Mouse (Mus musculus) urinary bladder, postnatal 4 days (tissue): ENCODE measurements around the gene Ugt1a7c.
"Not testable (repeated sequence)": the region's sequence is repeated elsewhere in the genome, so short reads cannot be mapped to it uniquely, and the experiment has no call there.

Experiments used
- DNase-seq, 2 experiments: peaks; one replicate each; pipeline ENCODE4 v3.0.0; 2021 to 2022; ENCODE audit warnings: low spot score in 2 of 2

Gene Ugt1a7c

DNA sequence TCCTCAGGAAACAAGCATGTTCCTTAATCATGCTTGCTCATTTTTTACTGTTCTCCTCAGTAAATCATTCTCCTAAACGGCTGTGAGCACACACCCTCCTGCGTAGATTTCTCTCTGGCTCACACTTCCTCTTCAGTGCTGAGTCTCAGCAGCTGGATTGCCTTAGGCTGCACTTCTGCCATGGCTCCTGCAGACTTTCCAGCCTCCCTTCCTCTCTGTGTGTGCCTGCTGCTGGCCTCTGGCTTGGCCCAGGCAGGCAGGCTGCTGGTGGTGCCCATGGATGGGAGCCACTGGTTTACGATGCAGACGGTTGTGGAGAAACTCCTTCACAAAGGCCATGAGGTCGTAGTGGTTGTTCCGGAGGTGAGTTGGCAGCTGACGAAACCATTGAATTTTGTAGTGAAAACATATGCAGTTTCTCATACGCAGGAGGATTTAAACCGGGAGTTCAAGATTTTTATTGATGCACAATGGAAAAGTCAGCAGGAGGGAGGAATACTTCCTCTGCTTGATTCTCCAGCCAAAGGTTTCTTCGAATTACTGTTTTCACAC is at the start of gene Ugt1a7c:
Gene Ugt1a7c, plus strand, starts transcription at position 122 of the 552 bp plus-strand sequence.
- DNase-seq = peak in 1 of 2 experiments; percentile 43

DNA sequence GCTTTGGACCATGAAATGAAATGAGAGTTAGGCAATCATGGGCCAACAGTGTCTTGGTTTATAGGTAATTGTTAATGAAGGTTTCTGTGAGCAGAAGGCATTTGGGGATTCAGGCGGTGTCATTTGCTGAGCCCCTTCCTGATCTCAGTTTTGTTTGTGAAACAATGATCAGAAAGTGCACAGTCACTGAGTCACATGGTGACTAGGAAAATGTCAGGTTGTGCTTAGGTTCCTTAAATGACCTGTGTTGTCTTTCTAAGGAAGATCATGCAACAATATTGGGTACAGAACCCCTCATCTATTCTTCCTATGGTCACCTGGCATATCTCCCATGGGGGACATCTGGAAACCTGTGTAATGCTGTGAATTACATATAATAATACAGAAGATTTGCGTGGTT is 47.5 kb upstream of the Ugt1a7c start:
- not testable (repeated sequence) for DNase-seq

DNA sequence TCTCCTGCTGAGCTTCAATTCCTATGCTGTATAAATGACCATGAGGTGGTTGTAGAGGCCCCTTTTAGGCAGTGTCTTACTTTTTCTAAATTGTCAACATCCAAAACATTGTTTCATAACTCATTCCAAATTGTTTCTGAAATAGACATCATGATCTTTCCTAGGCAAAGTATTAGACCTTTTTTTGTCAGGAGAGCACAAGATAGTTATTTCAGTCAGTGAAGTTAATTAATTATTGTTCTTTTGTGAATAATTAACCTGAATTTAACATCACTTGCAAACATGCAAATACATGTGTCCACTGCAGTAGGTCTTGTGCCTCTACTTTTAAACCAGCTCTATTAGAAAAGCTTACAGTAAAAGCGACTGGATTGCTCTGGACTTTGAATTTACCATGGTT is 39.8 kb upstream of the Ugt1a7c start, which contains the start of gene Ugt1a10:
Gene Ugt1a10, plus strand, starts transcription at position 301 of the 400 bp plus-strand sequence.
- no peak for DNase-seq

DNA sequence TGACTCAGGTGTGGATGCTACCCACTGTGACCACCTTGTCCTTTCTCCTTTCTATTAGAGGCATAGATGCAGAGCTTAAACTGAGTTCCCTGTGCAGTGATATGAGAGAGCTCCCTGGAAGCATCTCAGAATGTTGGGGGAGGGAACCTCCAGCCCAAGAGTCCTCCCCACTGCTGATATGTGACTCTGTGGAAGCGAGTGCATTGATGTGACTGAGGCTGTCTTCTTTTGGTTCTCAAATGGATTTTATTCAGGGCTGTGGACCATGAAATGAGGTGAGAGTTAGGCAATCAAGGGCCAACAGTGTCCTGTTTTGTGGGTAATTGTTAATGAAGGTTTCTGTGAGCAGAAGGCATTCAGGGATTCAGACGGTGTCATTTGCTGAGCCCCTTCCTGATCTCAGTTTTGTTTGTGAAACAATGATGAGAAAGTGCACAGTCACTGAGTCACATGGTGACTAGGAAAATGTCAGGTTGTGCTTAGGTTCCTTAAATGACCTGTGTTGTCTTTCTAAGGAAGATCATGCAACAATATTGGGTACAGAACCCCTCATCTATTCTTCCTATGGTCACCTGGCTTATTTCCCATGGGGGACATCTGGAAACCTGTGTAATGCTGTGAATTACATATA is 28.3 kb upstream of the Ugt1a7c start:
- DNase-seq = not testable (repeated sequence)

DNA sequence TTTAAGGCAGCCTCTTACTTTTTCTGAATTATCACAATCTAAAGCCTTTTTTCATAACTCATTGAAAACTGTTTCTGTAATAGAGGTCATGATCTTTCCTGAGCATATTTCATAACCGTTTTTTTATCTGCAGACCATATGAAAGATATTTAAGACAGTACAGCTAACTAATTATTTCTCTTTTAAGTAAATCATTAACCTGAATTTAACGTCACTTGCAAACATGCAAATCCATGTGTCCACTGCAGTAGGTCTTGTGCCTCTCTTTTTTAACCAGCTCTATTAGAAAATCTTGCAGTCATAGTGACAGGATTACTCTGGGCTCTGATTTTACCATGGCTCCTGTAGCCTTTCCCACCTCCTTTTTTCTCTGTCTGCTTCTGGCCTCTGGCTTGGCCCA is 24.4 kb upstream of the Ugt1a7c start, which contains the start of gene Ugt1a9:
Gene Ugt1a9, plus strand, starts transcription at position 306 of the 400 bp plus-strand sequence.
- no peak for DNase-seq

DNA sequence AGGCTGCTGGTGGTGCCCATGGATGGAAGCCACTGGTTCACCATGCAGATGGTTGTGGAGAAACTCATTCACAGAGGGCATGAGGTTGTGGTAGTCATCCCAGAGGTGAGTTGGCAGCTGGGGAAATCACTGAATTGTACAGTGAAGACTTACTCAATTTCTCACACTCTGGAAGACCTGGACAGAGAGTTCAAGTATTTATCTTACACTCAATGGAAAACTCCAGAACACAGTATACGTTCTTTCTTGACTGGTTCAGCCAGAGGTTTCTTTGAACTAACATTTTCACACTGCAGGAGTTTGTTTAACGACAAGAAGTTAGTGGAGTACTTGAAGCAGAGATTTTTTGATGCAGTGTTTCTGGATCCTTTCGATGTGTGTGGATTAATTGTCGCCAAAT is 24.0 kb upstream of the Ugt1a7c start:
- no peak for DNase-seq

DNA sequence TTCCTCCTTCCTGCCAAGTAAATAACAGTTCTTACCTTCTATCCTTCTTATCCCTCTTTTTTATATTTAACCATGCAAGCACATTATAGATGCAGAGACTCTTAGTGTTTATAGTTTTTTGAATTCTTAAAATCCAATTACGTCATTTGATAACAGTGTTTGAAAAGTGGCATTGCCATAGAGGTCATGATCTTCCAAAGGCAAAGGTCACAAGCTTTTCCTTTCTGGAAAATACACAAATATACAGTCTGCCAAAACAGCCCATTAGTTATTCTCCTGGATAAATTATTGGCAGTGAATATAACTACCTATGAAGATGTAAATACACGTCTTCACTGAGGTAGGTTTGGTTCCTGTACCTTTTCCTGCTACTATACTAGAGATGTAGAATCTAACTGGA is 20.4 kb upstream of the Ugt1a7c start:
- no peak for DNase-seq

DNA sequence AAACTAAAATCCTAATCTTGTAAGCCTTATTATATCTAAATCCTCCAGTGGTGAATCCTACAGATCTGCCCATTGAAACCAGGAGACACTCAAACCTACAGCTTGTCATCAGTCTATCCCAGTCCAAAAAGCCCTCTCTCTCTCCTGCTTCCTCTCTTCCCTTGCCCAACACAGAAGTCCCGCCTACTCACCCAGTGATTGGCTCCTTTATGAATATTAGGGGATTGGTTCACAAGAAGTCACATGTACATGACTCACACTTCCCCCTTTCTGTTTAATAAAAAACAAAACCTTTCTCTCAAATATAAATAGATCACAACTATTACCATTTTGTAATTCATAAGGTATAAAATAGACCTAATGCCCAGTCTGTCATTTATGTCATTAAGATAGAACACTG is 17.7 kb upstream of the Ugt1a7c start:
- no peak for DNase-seq

DNA sequence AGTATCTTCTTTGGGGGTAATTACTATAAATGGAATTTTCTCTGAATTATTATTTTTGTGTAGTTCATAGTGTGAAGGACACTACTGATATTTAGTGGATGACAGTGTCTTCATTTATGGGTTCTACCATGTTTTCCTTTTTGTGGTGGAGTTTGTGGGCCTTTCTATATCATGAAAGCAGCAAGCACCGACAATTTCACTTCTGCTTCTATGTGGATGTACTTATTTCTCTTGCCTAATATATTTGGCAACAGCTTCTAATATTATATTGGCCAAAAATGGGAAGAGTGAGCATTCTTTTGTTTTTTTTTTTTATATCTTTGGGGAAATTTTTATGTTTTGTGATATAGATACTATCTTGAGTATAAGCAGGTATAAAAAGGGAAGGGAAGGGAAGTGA is 13.2 kb upstream of the Ugt1a7c start:
- no peak for DNase-seq

DNA sequence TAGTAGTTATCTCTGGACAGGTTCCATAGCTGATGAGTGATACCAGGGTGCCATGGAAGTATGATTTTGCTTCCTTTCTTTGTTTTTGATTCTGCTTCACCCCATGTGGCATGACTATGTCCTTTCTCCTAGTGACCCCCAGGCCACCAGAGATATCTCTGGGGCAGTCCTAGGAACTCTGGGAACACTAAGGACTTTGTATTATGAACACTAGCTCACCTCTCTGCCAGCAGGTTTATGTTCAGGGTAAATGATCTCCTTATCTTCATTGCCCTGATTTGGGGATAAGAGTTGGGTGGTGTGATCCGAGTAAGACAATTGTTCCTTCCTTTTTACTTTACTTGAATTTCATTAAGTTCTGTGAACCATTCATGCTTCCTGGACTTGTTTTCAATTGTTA is 8.7 kb upstream of the Ugt1a7c start:
- no peak for DNase-seq

DNA sequence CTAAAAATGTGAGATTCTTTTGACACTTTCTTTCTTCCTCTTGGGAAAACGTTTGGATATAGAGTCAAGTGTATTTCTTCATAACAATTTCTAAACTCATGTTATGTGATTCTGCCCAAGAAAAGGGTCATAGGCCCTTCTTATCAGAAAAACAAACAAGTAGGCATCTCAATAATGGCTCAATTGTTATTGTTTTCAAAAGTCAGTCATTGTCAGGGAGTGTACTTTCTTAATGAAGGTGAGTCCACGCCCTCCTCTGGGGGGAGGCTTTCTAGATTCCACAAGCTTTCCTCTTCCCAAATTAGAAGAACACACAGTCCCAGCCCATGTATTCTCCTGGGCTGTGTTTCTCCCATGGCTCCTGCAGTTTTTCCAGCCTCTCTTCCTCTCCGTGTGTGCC is 7.3 kb upstream of the Ugt1a7c start, which contains the start of gene Ugt1a8:
Gene Ugt1a8, plus strand, starts transcription at position 301 of the 400 bp plus-strand sequence.
- DNase-seq = no peak

DNA sequence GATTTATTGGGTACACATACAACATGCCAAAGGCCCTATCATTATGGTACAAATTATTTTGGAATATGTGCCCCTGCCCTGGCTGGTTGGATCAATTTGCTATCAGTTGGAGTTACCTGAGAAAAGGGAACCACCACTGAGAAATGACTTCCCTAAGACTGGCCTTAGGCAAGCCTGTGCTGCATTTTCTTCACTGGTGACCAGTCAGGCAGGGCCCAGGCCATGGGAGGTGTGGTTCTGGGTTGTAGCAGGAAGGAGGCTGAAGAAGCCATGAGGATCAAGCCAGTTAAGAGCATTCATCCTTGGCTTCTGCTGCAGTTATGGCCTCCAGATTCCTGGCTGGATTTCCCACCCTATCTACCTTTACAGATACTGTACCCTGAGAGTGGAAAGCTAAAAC is 2.5 kb upstream of the Ugt1a7c start:
- DNase-seq = no peak

DNA sequence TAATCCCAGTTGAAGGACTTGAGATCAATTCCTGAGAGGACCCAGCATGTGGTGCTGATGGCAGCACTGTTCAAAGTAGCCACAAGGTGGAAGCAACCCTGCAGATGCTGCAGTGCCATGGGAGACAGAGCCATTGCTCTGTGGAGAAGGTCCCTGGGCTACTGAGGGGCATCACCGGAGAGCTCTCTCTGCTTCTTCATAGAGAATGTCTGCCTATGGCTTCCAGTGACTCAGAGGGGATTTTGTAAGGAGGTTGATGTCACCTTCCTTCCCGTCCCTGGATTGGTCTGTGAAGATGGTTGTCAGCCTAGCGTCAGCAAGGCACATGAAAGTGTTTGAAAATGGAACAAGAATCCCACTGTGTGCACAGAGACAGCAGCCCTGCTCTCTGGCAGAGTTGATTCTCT is 589 bp upstream of the Ugt1a7c start:
- DNase-seq = not testable (repeated sequence)

DNA sequence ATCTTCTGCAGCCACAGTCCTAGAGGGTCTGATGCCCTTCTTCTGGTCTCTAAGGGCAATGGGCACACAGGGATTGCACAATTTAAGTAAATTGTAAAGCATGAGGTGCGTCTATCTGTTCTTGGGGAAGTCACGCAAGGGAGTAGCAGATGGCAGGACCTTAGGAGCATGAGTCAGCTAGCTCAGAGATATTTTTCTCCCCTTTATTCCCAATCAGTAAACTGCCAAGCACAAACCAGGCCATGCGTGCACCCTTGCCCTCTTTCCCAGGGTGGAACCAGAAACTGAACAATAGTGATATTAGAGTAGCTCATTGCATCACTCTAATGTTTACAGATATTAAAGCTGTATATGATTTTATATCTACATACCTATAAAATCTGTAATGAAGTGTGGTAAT is 3.7 kb downstream of the Ugt1a7c start:
- DNase-seq = not testable (repeated sequence)

DNA sequence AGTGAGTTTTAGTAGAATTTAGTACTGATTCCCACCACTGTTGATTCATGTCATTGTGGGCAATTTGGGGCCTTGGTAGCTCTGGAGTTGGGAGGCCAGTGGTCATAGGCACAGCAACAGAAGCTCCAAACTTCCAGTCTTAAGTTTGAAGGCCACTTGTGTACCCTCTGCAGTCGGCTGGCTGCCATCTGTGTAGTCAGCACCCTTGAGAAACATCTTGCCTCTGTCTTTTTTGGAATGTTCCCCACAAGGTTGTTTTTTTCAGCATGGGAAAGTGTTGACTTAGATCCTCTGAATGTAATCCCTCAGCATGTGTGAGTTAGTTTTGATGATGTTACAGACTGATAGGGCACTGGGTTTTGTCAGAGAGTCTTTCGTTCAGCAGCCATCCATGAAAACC is 4.8 kb downstream of the Ugt1a7c start:
- DNase-seq = not testable (repeated sequence)

DNA sequence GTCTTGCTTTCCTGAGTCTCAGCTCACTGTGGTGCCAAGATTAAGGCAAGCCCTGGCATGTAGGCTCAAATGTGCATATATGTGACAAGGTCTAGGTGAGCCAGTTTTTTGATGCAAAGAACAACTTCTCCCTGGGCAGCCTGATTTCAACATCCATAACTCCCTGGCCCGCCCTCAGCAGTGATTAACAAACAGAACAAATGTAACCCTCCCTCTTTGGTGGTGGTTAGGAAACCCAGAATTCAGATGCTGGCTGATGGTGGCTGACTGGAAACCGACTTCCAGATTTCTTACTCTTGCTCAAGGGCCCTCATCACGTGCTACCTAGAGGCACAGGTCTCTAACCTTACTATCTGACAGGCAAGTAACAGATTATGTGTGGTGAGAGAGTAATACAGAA is 8.2 kb downstream of the Ugt1a7c start, which contains the start of gene Ugt1a6b:
Gene Ugt1a6b, plus strand, starts transcription at position 234 of the 400 bp plus-strand sequence.
- not testable (repeated sequence) for DNase-seq

DNA sequence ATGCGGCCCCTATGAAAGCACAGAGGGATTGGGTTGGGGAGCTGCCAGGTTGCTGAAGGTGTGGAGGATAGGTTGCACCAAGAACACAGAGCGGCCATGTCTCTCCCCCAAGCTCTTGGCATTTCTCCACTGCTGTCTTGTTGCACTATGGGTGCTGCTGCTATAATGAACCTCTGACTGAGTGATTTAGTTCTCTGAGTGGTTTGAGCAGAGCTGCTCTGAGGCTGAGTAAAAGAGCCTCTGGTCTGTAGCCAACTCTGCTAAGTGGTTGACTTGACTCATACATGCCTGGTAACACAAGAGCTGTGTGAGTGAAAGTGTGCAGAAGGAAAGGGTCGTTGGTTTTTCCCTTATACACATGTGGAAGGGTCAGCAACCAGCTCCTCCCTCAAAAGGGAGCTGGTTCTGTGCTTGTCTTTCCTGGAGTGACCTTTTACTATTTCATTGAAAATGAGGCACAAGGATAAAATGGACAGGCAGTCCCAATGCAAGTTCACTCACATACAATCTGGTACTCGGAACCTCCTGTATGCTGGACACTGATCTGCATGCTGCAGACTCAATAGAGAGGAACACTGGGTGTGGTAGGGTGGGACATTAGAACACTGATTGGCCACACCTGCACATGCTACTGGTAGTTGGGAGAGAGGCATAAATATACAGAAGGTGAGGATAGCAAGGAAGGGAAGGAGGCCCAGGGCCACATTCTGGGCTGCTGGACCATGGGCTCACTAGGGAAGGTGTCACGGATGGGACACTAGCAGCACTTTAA is 9.0 kb downstream of the Ugt1a7c start:
- DNase-seq = not testable (repeated sequence)

DNA sequence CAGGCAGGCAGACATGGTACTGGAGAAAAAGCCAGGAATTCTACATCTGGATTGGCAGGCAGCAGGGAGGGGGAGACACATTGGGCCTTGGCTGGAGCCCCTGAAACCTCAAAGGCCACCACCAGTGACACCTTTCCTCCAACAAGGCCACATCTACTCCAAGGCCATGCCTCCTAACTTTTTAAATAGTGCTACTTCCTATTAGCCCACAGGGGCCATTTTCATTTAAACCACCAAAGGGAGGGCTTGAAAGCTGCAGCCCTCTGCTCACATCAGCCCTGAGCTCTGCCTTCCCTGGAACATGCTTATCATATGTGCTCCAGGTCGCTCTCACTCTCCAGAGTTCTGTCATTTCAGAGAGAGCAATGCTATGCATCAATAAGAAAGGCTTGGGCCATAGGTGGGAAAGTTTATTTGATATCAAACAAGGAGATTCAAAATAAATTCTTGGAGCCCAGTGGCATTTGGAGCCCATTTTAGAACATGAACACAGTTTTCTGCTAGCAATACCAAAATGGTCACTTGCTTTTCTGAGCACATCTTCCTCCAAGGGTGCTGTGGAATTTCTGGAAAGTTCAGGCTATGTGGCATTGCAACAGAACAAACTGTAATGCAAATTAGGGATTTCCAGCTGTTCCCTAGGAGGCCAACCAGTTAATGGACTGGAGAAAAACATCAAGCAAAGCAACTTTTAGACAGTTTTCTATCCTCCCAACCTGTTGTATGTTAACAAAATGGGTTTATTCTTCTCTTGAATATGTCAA is 10.0 kb downstream of the Ugt1a7c start:
- no peak for DNase-seq

DNA sequence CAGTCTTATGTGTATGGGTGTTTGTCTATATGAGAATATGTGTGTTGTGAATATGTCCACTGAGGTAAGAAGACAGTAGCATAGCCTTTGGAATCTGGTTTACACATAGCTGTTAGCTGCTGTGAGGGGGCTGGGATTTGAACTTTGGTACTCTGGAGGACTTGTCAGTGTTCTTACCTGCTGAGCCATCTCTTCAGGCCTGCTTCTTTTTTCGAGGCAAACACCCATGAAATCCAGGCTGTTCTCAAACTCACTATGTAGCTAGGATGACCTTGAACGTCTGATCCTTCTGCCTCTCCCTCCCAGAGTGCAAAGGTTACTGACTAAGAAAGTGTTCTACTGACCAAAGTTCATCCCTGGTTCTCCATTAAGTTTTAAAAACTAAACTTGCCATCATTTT is 10.8 kb downstream of the Ugt1a7c start:
- no peak for DNase-seq

DNA sequence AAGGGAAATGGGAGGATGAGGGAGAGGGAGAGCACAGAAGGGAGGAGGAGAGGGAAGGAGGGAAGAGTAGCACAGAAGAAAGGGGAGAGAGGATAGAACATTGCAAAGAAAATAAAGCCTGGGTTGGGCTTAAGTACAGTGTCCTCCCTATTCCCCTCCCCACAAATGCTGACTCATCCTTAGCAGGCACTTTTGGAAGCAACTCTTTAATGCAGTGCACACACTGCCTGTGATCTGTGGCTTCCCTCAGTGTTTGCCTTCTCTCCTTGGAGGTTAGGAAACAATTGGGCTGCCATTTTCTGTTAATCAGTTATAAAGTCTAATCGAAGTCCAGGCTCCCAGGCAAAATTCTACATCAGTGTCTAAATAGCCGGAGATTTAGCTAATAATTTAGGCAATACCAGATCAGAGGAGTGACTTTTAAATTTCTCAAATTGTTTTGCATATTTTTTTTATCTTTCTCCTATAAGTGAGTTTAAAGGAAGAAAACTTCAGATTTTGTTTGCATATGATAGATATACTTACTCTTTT is 14.2 kb downstream of the Ugt1a7c start:
- not testable (repeated sequence) for DNase-seq

DNA sequence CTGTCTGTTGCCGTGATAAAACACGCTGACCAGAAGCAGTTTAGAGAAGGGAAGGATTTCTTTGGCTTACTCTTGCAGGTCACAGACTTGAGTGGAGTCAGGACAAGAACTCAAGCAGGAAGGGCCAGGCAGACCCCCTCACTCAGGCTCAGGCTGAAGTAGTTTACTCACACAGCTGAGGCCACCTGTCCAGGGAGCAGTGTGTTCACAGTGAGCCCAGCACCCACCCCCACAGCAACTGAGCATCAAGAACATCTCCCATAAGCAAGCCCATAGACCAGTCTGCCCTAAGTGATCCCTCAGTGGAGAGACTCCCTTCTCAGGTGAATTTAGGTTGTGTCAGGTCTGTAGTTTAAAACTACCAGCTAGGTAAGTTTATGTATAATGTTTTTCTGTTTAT is 14.7 kb downstream of the Ugt1a7c start:
- not testable (repeated sequence) for DNase-seq

DNA sequence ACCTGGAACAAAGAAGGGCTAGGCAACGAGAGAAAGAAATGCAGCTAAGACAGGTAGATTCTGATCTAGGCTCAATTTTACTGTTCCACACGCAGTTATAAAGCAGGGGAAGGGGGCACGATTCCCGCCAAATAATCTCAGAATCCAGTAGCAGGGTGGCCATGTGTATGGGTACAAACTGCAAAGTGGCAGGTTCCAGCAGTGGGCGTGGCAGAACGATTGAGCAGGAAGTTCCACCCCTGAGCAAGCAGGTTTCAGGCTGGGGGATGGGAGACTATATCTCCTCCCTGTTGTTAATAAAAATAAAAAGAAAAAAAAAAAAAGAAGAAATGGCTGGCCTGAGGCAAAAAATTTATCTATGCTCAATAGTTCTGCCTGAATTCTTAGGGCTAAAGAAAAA is 17.9 kb downstream of the Ugt1a7c start:
- DNase-seq = not testable (repeated sequence)
